Mouse (Mus musculus) CH12.LX (cell line): ENCODE data around the gene Cox15. TPM values are rescaled to one million over a fixed set of nuclear protein-coding genes. Genes with fewer than 3 reads are reported as not detected.
A peak's percentile ranks its signal among the peaks of the same experiment; 100 is the strongest.

Source experiments
- DNase-seq: peaks from one replicate; pipeline ENCODE4 v3.0.0-alpha.2; 2013; ENCODE audit errors: extremely low read depth
- H3K27ac ChIP-seq: 2 replicates; pipeline ENCODE4 v1.5.1; 2012; ENCODE audit warnings: low read depth, mild to moderate bottlenecking, control low read depth, moderate library complexity; ENCODE audit not compliant: insufficient read depth
- H3K27me3 ChIP-seq: replicated peaks from 2 replicates; pipeline ENCODE3; 2012; ENCODE audit warnings: inconsistent platforms
- H3K36me3 ChIP-seq, 2 experiments: replicated peaks in 1 of 2; 2 replicates each; pipeline versions ENCODE3 to v1.6.1; 2012; ENCODE audit warnings: inconsistent platforms in 1 of 2, low read length in 1 of 2, mild to moderate bottlenecking in 1 of 2, mixed read lengths in 1 of 2, moderate library complexity in 1 of 2; ENCODE audit not compliant: control insufficient read depth in 1 of 2, insufficient read depth in 1 of 2
- H3K4me1 ChIP-seq, 2 experiments: 2 replicates each; pipeline ENCODE4 v1.6.1; 2012; ENCODE audit warnings: inconsistent platforms in 1 of 2, moderate library complexity in 1 of 2; ENCODE audit not compliant: insufficient read depth in 2 of 2, control insufficient read depth in 1 of 2
- H3K4me2 ChIP-seq: 2 replicates; pipeline ENCODE4 v1.6.1; 2012; ENCODE audit warnings: low read depth, mild to moderate bottlenecking, control low read depth; ENCODE audit not compliant: poor library complexity, insufficient read depth, severe bottlenecking
- H3K4me3 ChIP-seq, 3 experiments: fragments of 150-350 bp in 1 of 3; sonication (generic) in 1 of 3; replicated peaks in 1 of 3; 2 replicates each; pipeline versions ENCODE3 to v1.5.1; 2011 to 2012; ENCODE audit warnings: low read depth in 2 of 3, low read length in 2 of 3, mild to moderate bottlenecking in 2 of 3, moderate library complexity in 2 of 3, control low read depth in 1 of 3, improper control_type of control experiment in 1 of 3, inconsistent platforms in 1 of 3, mixed read lengths in 1 of 3; ENCODE audit not compliant: poor library complexity in 1 of 3
- H3K79me2 ChIP-seq: replicated peaks from 2 replicates; pipeline ENCODE4 v1.6.1; 2012; ENCODE audit warnings: mild to moderate bottlenecking, moderate library complexity; ENCODE audit not compliant: control insufficient read depth, poor library complexity, insufficient read depth, severe bottlenecking; ENCODE audit errors: extremely low read depth
- H3K9ac ChIP-seq: 2 replicates; pipeline ENCODE4 v1.6.1; 2012; ENCODE audit warnings: low read depth, mild to moderate bottlenecking, control low read depth, moderate library complexity; ENCODE audit not compliant: insufficient read depth
- H3K9me3 ChIP-seq: replicated peaks from 2 replicates; pipeline ENCODE3; 2012; ENCODE audit warnings: low read length, inconsistent platforms, mixed read lengths
- BHLHE40 ChIP-seq: IDR thresholded peaks from 2 replicates; pipeline ENCODE4 v1.6.1; 2011; ENCODE audit warnings: mild to moderate bottlenecking, low read depth, low read length, improper control_type of control experiment
- CHD1 ChIP-seq: IDR thresholded peaks from 2 replicates; pipeline ENCODE4 v1.6.1; 2012; ENCODE audit warnings: low read depth, low read length, improper control_type of control experiment, inconsistent platforms
- CHD2 ChIP-seq: IDR thresholded peaks from 2 replicates; pipeline ENCODE4 v1.6.1; 2011; ENCODE audit warnings: low read length, improper control_type of control experiment
- CTCF ChIP-seq, 2 experiments: IDR thresholded peaks in 1 of 2; conservative IDR thresholded peaks in 1 of 2; 2 replicates each; pipeline ENCODE4 v1.5.1; 2011 to 2012; ENCODE audit warnings: low read depth in 2 of 2, low read length in 2 of 2, improper control_type of control experiment in 1 of 2, inconsistent platforms in 1 of 2, mild to moderate bottlenecking in 1 of 2, moderate library complexity in 1 of 2
- E2F4 ChIP-seq: IDR thresholded peaks from 2 replicates; pipeline ENCODE4 v1.6.1; 2011; ENCODE audit warnings: low read depth, low read length, improper control_type of control experiment; ENCODE audit not compliant: insufficient replicate concordance
- ELF1 ChIP-seq: IDR thresholded peaks from 2 replicates; pipeline ENCODE4 v1.6.1; 2014; ENCODE audit warnings: low read depth, mild to moderate bottlenecking, inconsistent platforms, low read length, improper control_type of control experiment
- EP300 ChIP-seq: IDR thresholded peaks from 2 replicates; pipeline ENCODE4 v1.6.1; 2011; ENCODE audit warnings: low read length, improper control_type of control experiment
- ETS1 ChIP-seq: conservative IDR thresholded peaks from 2 replicates; pipeline ENCODE4 v1.6.1; 2012; ENCODE audit warnings: low read depth, mild to moderate bottlenecking, inconsistent platforms, low read length, improper control_type of control experiment, moderate library complexity
- GABPA ChIP-seq: IDR thresholded peaks from 2 replicates; pipeline ENCODE4 v1.6.1; 2012; ENCODE audit warnings: low read depth, low read length, improper control_type of control experiment, inconsistent platforms; ENCODE audit not compliant: insufficient replicate concordance
- HCFC1 ChIP-seq: IDR thresholded peaks from 2 replicates; pipeline ENCODE4 v1.6.1; 2012; ENCODE audit warnings: low read depth, mild to moderate bottlenecking, inconsistent platforms, low read length, improper control_type of control experiment
- IRF4 ChIP-seq: IDR thresholded peaks from 2 replicates; pipeline ENCODE4 v1.6.1; 2014; ENCODE audit warnings: low read depth, mild to moderate bottlenecking, inconsistent platforms, low read length, improper control_type of control experiment
- JUN ChIP-seq: IDR thresholded peaks from 2 replicates; pipeline ENCODE4 v1.6.1; 2011; ENCODE audit warnings: low read depth, mild to moderate bottlenecking, low read length, improper control_type of control experiment, moderate library complexity; ENCODE audit not compliant: insufficient read depth
- KAT2A ChIP-seq: IDR thresholded peaks from 2 replicates; pipeline ENCODE4 v1.6.1; 2012; ENCODE audit warnings: low read length, improper control_type of control experiment, inconsistent platforms; ENCODE audit not compliant: insufficient replicate concordance
- MAFK ChIP-seq: IDR thresholded peaks from 2 replicates; pipeline ENCODE4 v1.6.1; 2011; ENCODE audit warnings: low read length, improper control_type of control experiment; ENCODE audit not compliant: insufficient replicate concordance
- MAX ChIP-seq: IDR thresholded peaks from 2 replicates; pipeline ENCODE4 v1.6.1; 2011; ENCODE audit warnings: low read length, improper control_type of control experiment
- MAZ ChIP-seq: IDR thresholded peaks from 2 replicates; pipeline ENCODE4 v1.6.1; 2012; ENCODE audit warnings: low read depth, mild to moderate bottlenecking, inconsistent platforms, low read length, improper control_type of control experiment, moderate library complexity
- MEF2A ChIP-seq: IDR thresholded peaks from 2 replicates; pipeline ENCODE4 v1.6.1; 2014; ENCODE audit warnings: low read depth, mild to moderate bottlenecking, inconsistent platforms, low read length, improper control_type of control experiment, borderline replicate concordance
- MXI1 ChIP-seq: IDR thresholded peaks from 2 replicates; pipeline ENCODE4 v1.6.1; 2011; ENCODE audit warnings: mild to moderate bottlenecking, low read depth, low read length, improper control_type of control experiment
- MYC ChIP-seq: IDR thresholded peaks from 2 replicates; pipeline ENCODE4 v1.6.1; 2011; ENCODE audit warnings: low read depth, mild to moderate bottlenecking, improper control_type of control experiment, low read length
- NELFE ChIP-seq: IDR thresholded peaks from 2 replicates; pipeline ENCODE4 v1.6.1; 2011; ENCODE audit warnings: low read depth, low read length, improper control_type of control experiment
- NRF1 ChIP-seq: IDR thresholded peaks from 2 replicates; pipeline ENCODE4 v1.6.1; 2014; ENCODE audit warnings: low read depth, mild to moderate bottlenecking, inconsistent platforms, low read length, improper control_type of control experiment, moderate library complexity
- PAX5 ChIP-seq: IDR thresholded peaks from 2 replicates; pipeline ENCODE4 v1.6.1; 2012; ENCODE audit warnings: low read length, inconsistent platforms, mixed read lengths
- POLR2A ChIP-seq: IDR thresholded peaks from 2 replicates; pipeline ENCODE4 v1.6.1; 2011; ENCODE audit warnings: low read depth, mild to moderate bottlenecking, improper control_type of control experiment, low read length
- POLR2AphosphoS2 ChIP-seq: IDR thresholded peaks from 2 replicates; pipeline ENCODE4 v1.6.1; 2011; ENCODE audit warnings: low read depth, low read length, improper control_type of control experiment
- RAD21 ChIP-seq: IDR thresholded peaks from 2 replicates; pipeline ENCODE4 v1.6.1; 2011; ENCODE audit warnings: low read depth, mild to moderate bottlenecking, low read length, improper control_type of control experiment, moderate library complexity
- RCOR1 ChIP-seq: conservative IDR thresholded peaks from 2 replicates; pipeline ENCODE4 v1.6.1; 2012; ENCODE audit warnings: low read depth, mild to moderate bottlenecking, inconsistent platforms, low read length, improper control_type of control experiment
- SIN3A ChIP-seq: IDR thresholded peaks from 2 replicates; pipeline ENCODE4 v1.6.1; 2012; ENCODE audit warnings: low read length, improper control_type of control experiment, inconsistent platforms
- SMC3 ChIP-seq: IDR thresholded peaks from 2 replicates; pipeline ENCODE4 v1.6.1; 2011; ENCODE audit warnings: low read depth, low read length, improper control_type of control experiment
- TBP ChIP-seq: conservative IDR thresholded peaks from 2 replicates; pipeline ENCODE4 v1.6.1; 2011; ENCODE audit warnings: low read depth, low read length, improper control_type of control experiment
- TCF12 ChIP-seq: IDR thresholded peaks from 2 replicates; pipeline ENCODE4 v1.6.1; 2014; ENCODE audit warnings: low read depth, mild to moderate bottlenecking, inconsistent platforms, low read length, improper control_type of control experiment
- UBTF ChIP-seq: IDR thresholded peaks from 2 replicates; pipeline ENCODE4 v1.6.1; 2012; ENCODE audit warnings: low read depth, mild to moderate bottlenecking, inconsistent platforms, low read length, improper control_type of control experiment, moderate library complexity
- USF1 ChIP-seq: IDR thresholded peaks from 2 replicates; pipeline ENCODE4 v1.6.1; 2014; ENCODE audit warnings: low read depth, mild to moderate bottlenecking, inconsistent platforms, low read length, improper control_type of control experiment
- USF2 ChIP-seq: conservative IDR thresholded peaks from 2 replicates; pipeline ENCODE4 v1.6.1; 2011; ENCODE audit warnings: low read depth, low read length, improper control_type of control experiment
- ZC3H11A ChIP-seq: IDR thresholded peaks from 2 replicates; pipeline ENCODE4 v1.6.1; 2012; ENCODE audit warnings: low read depth, mild to moderate bottlenecking, inconsistent platforms, low read length, improper control_type of control experiment
- ZKSCAN1 ChIP-seq: IDR thresholded peaks from 2 replicates; pipeline ENCODE4 v1.6.1; 2012; ENCODE audit warnings: low read depth, inconsistent platforms, low read length, improper control_type of control experiment, borderline replicate concordance
- ZMIZ1 ChIP-seq: IDR thresholded peaks from 2 replicates; pipeline ENCODE4 v1.6.1; 2012; ENCODE audit warnings: low read depth, mild to moderate bottlenecking, inconsistent platforms, low read length, improper control_type of control experiment
- ZNF384 ChIP-seq: IDR thresholded peaks from 2 replicates; pipeline ENCODE4 v1.6.1; 2012; ENCODE audit warnings: low read depth, low read length, improper control_type of control experiment, inconsistent platforms
- dilution Hi-C: fragments of 300-500 bp; cut with MboI; formaldehyde crosslinking; loops from 2 replicates; pipeline ENCODE4 v1.14.3; 2020; ENCODE audit warnings: low sequenced_read_pairs; ENCODE audit not compliant: extremely low pct_unique_long_range_greater_than_20kb, extremely low pct_ligation_motif_present
- in situ Hi-C: fragments of 300-500 bp; cut with MboI; formaldehyde crosslinking; loops from 3 replicates; pipeline ENCODE4 v1.14.3; 2019; ENCODE audit warnings: low sequenced_read_pairs, low pct_ligation_motif_present, low pct_unique_long_range_greater_than_20kb, mixed read lengths
- polyA plus RNA-seq: library from polyadenylated mRNA; unstranded; fragments of >175 nt; gene quantifications from 2 replicates; pipeline ENCODE4 v1.2.1, GENCODE M21; 2012; ENCODE audit warnings: low read depth; ENCODE audit not compliant: insufficient read length
- total RNA-seq, 2 experiments: library from RNA; depleted of rRNA; stranded (reverse); fragments of 300-350 nt in 1 of 2; fragments of >200 nt in 1 of 2; gene quantifications; 2 replicates each; pipeline ENCODE4 v1.2.3; 2012 to 2014

Cox15 gene
- 17.4 and 19.3 TPM in 2 replicates for total RNA-seq (2012; rRNA removed)
- total RNA-seq (2014; rRNA removed) = 18.1 and 20.2 TPM in 2 replicates
- 24.6 and 26.9 TPM in 2 replicates for polyA plus RNA-seq

GRCm38 (mm10) chr19:43752489-43753225, at the start of gene Cox15, which contains the start of gene Cutc:
Gene Cox15 (minus strand): TSS chr19:43753000.
Gene Cutc (plus strand): TSS chr19:43752996.
- no peaks in the 10 kb centered on the region for H3K27me3 ChIP-seq
- peak within 1 kb of the TSS; percentile 80 for H3K27ac ChIP-seq
- dilution Hi-C loops = no loop called here
- no peaks in the 10 kb centered on the region for H3K9me3 ChIP-seq
- peak within 1 kb of the TSS; percentile 74 for H3K9ac ChIP-seq
- peaks cover 14 to 38% of the 10 kb centered on the region in 2 experiments for H3K36me3 ChIP-seq
- peak; percentile 93 for DNase-seq
- H3K4me1 ChIP-seq = peaks cover 7 to 44% of the 10 kb centered on the region in 2 experiments
- peak within 1 kb of the TSS; percentile 84 for H3K4me2 ChIP-seq
- in situ Hi-C loops = loop anchor here (5.0 to 25.0 kb wide), 5 partner anchors 75 to 240 kb away; partner anchors contain the start of gene Got1
- H3K79me2 ChIP-seq = peaks cover 3% of the 10 kb centered on the region; the same call in 1 of the 2 replicates
- H3K4me3 ChIP-seq = peak within 1 kb of the TSS; percentile 66 to 97 (median 76)
- TF ChIP-seq KAT2A (0 out of 2 replicates have a peak, but pooled peaks have one; percentile 61), BHLHE40 (peak; percentile 64), ZMIZ1 (peak; percentile 96), EP300 (no peak), MAZ (no peak; the same call in 1 of the 2 replicates), ELF1 (peak; percentile 94), MYC (0 out of 2 replicates have a peak, but pooled peaks have one; percentile 55), GABPA (no peak; the same call in 1 of the 2 replicates), MEF2A (peak; percentile 45), USF2 (no peak), RAD21 (no peak), UBTF (peak; percentile 84), ZKSCAN1 (no peak), JUN (no peak), MAX (peak; percentile 78), RCOR1 (peak; percentile 72; the same call in 1 of the 2 replicates), SIN3A (peak; percentile 81; the same call in 1 of the 2 replicates), IRF4 (0 out of 2 replicates have a peak, but pooled peaks have one; percentile 67), E2F4 (no peak), MAFK (0 out of 2 replicates have a peak, but pooled peaks have one; percentile 42), POLR2AphosphoS2 (peak; percentile 94; the same call in 1 of the 2 replicates), CHD1 (no peak), PAX5 (no peak), POLR2A (peak; percentile 98), NRF1 (peak; percentile 53; the same call in 1 of the 2 replicates), ZNF384 (no peak), ZC3H11A (no peak), SMC3 (no peak; the same call in 1 of the 2 replicates), NELFE (peak; percentile 98), TBP (peak; percentile 44; the same call in 1 of the 2 replicates), ETS1 (peak; percentile 53; the same call in 1 of the 2 replicates), CHD2 (peak; percentile 71), MXI1 (peak; percentile 87), HCFC1 (peak; percentile 83), TCF12 (peak; percentile 90), USF1 (no peak), CTCF (conservative IDR thresholded peaks at IDR 0.05 in 1 of 2, IDR thresholded peaks at IDR 0.05 in 1 of 2; ENCODE audit: low read depth in 2 of 2, low read length in 2 of 2) (peak in 1 of 2 experiments; percentile 42; a peak in 1 of 4 replicates)
